Mouse (Mus musculus) lung, embryonic 15.5 days (tissue): ENCODE measurements at regions not wholly inside any gene's neighbourhood (a gene's known extent, or its start where the extent isn't known, plus 50 kb on each side); places are given as distances from the start of the nearest gene placed in this dataset.

Experiments used
- ATAC-seq: fragments of 200-750 bp; cut with Nextera tagmentation; 2 replicates; pipeline ENCODE4 v1.8.0; 2017; ENCODE audit warnings: moderate number of reproducible peaks, borderline replicate concordance; ENCODE audit not compliant: low FRiP score, low TSS enrichment; ENCODE audit errors: extremely low read depth
- H3K27ac ChIP-seq: fragments of 300-500 bp; sonication (generic); 2 replicates; pipeline ENCODE4 v1.5.1; 2015; ENCODE audit warnings: moderate library complexity, mild to moderate bottlenecking, inconsistent platforms
- H3K27me3 ChIP-seq: fragments of 300-500 bp; sonication (generic); 2 replicates; pipeline ENCODE4 v1.6.1; 2015; ENCODE audit warnings: inconsistent platforms
- H3K36me3 ChIP-seq: fragments of 300-500 bp; sonication (generic); 2 replicates; pipeline ENCODE4 v1.6.1; 2015; ENCODE audit warnings: inconsistent platforms
- H3K4me1 ChIP-seq: fragments of 300-500 bp; sonication (generic); 2 replicates; pipeline ENCODE4 v1.6.1; 2015; ENCODE audit warnings: inconsistent platforms
- H3K4me2 ChIP-seq: fragments of 300-500 bp; sonication (generic); 2 replicates; pipeline ENCODE4 v1.6.1; 2015; ENCODE audit warnings: inconsistent platforms, mild to moderate bottlenecking, moderate library complexity
- H3K4me3 ChIP-seq: fragments of 300-500 bp; sonication (generic); 2 replicates; pipeline ENCODE4 v1.5.1; 2015; ENCODE audit warnings: mild to moderate bottlenecking, inconsistent platforms
- H3K9ac ChIP-seq: fragments of 300-500 bp; sonication (generic); 2 replicates; pipeline ENCODE4 v1.6.1; 2015; ENCODE audit warnings: inconsistent platforms
- H3K9me3 ChIP-seq: fragments of 300-500 bp; sonication (generic); 2 replicates; pipeline ENCODE4 v1.6.1; 2016; ENCODE audit warnings: inconsistent platforms
- WGBS: fragments of 180-500 bp; shearing (Covaris S2); methylation state at CpG from one replicate; pipeline ENCODE4 v1.1.7; 2015; 5-methylcytosine and 5-hydroxymethylcytosine counted together

DNA sequence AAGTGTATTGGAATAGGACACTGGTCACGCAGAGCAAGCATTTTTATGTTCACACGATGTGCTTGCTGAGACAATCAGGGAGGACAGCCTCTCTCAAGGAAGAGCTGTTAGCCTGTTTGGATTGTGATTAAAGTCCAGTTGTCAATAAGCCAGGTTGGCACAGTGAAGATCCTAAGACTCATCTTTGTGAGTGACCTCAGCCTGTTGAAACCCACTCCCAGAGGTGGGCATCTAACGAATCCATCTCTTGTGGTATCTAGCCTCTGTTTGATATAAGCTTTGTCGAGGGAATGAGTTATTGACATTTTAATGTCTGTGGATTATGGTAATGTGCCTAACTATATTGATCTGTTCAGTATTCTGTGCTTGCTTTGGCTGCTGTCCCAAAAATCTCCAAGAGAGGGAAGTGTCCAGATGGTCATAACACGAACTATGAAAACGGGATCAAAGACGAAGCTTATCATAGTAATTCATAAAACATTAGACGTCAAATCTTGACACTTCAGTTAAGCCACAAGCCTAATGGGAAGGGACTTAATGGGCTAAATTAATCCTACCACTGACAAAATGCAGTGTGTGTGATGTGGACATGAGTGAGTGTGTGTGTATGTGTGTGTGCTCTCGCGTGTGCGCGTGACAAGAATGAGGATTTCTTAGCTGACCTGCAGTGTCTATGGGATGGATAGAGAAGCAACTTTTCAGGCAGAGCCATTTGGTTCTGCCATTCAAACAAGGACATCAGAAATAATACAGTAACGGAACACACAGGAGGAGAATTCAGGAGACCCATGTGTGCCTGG, 104.8 kb upstream of the Fer start:
- Histone ChIP-seq H3K4me3 (no peak overlapping the region), H3K36me3 (no peaks in the 10 kb centered on the region), H3K9me3 (no peaks in the 10 kb centered on the region), H3K4me2 (no peak overlapping the region), H3K9ac (no peak overlapping the region), H3K4me1 (no peaks in the 10 kb centered on the region), H3K27me3 (no peaks in the 10 kb centered on the region), H3K27ac (no peak overlapping the region)
- WGBS: 63% methylated on average over 13 of the region's 13 CpGs
- ATAC-seq: no peak

DNA sequence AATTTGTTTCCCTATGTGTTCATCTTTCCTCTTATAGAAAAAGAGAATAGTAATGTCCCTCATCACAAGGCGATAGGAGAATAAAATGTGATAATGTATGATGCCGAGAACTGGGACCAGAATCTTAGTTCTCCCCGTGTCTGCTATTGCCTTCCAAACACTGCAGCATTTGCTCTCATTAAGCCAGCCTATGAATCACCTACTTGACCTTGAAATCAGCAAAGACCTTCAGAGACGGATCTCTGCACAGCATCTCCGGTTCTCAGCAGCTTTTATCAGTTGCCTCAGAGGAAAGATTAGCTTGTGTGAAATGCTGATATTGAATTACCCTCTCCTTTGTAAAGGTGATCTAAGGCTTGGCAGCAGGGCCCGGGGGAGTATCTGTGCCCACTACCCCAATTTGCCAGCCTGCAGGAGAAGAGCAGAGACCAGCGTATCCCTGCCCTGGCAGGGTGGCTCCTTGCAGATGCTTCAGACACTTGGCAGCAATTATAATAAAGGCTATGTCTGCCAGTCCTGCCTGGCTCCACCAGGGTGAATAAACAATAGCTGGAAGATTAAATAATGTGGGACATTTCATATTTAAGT, 104.0 kb upstream of the Fer start:
- no peak overlapping the region for H3K9ac ChIP-seq
- no peaks in the 10 kb centered on the region for H3K36me3 ChIP-seq
- H3K4me1 ChIP-seq: no peaks in the 10 kb centered on the region
- no peak overlapping the region for H3K27ac ChIP-seq
- H3K4me3 ChIP-seq: no peak overlapping the region
- H3K27me3 ChIP-seq: no peaks in the 10 kb centered on the region
- H3K9me3 ChIP-seq: no peaks in the 10 kb centered on the region
- 58% methylated on average over 7 of the region's 7 CpGs for WGBS
- no peak overlapping the region for H3K4me2 ChIP-seq
- no peak for ATAC-seq

- Histone ChIP-seq H3K27ac (no peak overlapping the region), H3K9ac (no peak overlapping the region), H3K27me3 (no peaks in the 10 kb centered on the region), H3K4me2 (no peak overlapping the region), H3K4me1 (no peaks in the 10 kb centered on the region), H3K4me3 (no peak overlapping the region), H3K9me3 (no peaks in the 10 kb centered on the region), H3K36me3 (no peaks in the 10 kb centered on the region)
- 87% methylated on average over 5 of the region's 5 CpGs for WGBS
- ATAC-seq: no peak
Measured at GRCm38 (mm10) chr17:63761058-63761457, 101.8 kb upstream of the Fer start.

DNA sequence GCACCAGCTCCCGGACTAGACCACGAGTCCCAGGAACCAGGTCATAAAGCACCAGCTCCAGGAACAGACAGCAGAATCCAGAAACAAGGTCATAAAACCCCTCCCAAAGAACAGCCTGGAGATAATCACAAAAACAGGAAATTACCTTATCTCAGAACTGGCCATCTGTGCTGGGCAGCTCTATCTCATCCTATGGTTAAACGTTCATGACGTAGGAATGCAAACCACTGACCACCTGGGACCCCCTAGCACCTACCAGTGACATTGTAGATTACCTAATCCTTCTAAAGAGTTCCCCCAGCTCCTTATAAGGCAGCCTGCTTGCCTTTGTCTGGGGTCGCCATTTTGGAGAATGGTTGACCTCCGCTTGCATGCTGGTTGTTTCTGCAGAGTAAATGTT, 91.8 kb upstream of the Fer start:
- Histone ChIP-seq H3K36me3 (no peaks in the 10 kb centered on the region), H3K27me3 (no peaks in the 10 kb centered on the region), H3K4me2 (no peak overlapping the region), H3K4me1 (no peaks in the 10 kb centered on the region), H3K27ac (no peak overlapping the region), H3K9me3 (no peaks in the 10 kb centered on the region), H3K9ac (no peak overlapping the region), H3K4me3 (no peak overlapping the region)
- 87% methylated on average over 6 of the region's 6 CpGs for WGBS
- ATAC-seq: no peak

GRCm38 (mm10) chr17:63784381-63785116, 78.3 kb upstream of the Fer start:
- 83% methylated on average over 19 of the region's 19 CpGs for WGBS
- Histone ChIP-seq H3K4me3 (no peak overlapping the region), H3K27ac (no peak overlapping the region), H3K27me3 (no peaks in the 10 kb centered on the region), H3K4me2 (no peak overlapping the region), H3K36me3 (no peaks in the 10 kb centered on the region), H3K9ac (no peak overlapping the region), H3K9me3 (no peaks in the 10 kb centered on the region), H3K4me1 (0 out of 2 replicates have a peak, but pooled peaks cover 4% of the 10 kb centered on the region)
- ATAC-seq: no peak

- WGBS: 67% methylated on average over 11 of the region's 11 CpGs
- no peaks in the 10 kb centered on the region for H3K27me3 ChIP-seq
Measured at GRCm38 (mm10) chr17:63786444-63786843, 76.4 kb upstream of the Fer start.

GRCm38 (mm10) chr17:63794352-63794751, 68.5 kb upstream of the Fer start:
- no peak for ATAC-seq
- Histone ChIP-seq H3K36me3 (no peaks in the 10 kb centered on the region), H3K9ac (no peak overlapping the region), H3K9me3 (no peaks in the 10 kb centered on the region), H3K4me3 (no peak overlapping the region), H3K4me2 (no peak overlapping the region), H3K4me1 (no peaks in the 10 kb centered on the region), H3K27ac (no peak overlapping the region), H3K27me3 (no peaks in the 10 kb centered on the region)
- WGBS: 77% methylated on average over 6 of the region's 6 CpGs

More at GRCm38 (mm10) chr17:63786444-63786843, 76.4 kb upstream of the Fer start:
- H3K4me3 ChIP-seq: no peak overlapping the region
- H3K27ac ChIP-seq: no peak overlapping the region
- 0 out of 2 replicates have a peak, but pooled peaks cover 4% of the 10 kb centered on the region for H3K4me1 ChIP-seq
- no peak for ATAC-seq
- no peaks in the 10 kb centered on the region for H3K9me3 ChIP-seq
- H3K4me2 ChIP-seq: no peak overlapping the region
- H3K9ac ChIP-seq: no peak overlapping the region
- no peaks in the 10 kb centered on the region for H3K36me3 ChIP-seq

- Histone ChIP-seq H3K4me1 (no peaks in the 10 kb centered on the region), H3K27ac (no peak overlapping the region), H3K9ac (no peak overlapping the region), H3K36me3 (no peaks in the 10 kb centered on the region), H3K27me3 (no peaks in the 10 kb centered on the region), H3K4me3 (no peak overlapping the region), H3K4me2 (no peak overlapping the region), H3K9me3 (no peaks in the 10 kb centered on the region)
- no peak for ATAC-seq
- WGBS: 88% methylated on average over 6 of the region's 6 CpGs
Measured at GRCm38 (mm10) chr17:63798381-63798780, 64.5 kb upstream of the Fer start.

GRCm38 (mm10) chr17:63798961-63799531, 63.8 kb upstream of the Fer start:
- no peaks in the 10 kb centered on the region for H3K4me1 ChIP-seq
- WGBS: 72% methylated on average over 6 of the region's 6 CpGs

GRCm38 (mm10) chr17:63801411-63801810, 61.5 kb upstream of the Fer start:
- no peak overlapping the region for H3K27ac ChIP-seq
- no peak for ATAC-seq
- no peak overlapping the region for H3K4me3 ChIP-seq
- no peak overlapping the region for H3K4me2 ChIP-seq
- no peaks in the 10 kb centered on the region for H3K9me3 ChIP-seq
- no peaks in the 10 kb centered on the region for H3K4me1 ChIP-seq
- H3K27me3 ChIP-seq: no peaks in the 10 kb centered on the region
- no peaks in the 10 kb centered on the region for H3K36me3 ChIP-seq
- no peak overlapping the region for H3K9ac ChIP-seq
- 91% methylated on average over 9 of the region's 9 CpGs for WGBS

More at GRCm38 (mm10) chr17:63798961-63799531, 63.8 kb upstream of the Fer start:
- ATAC-seq: no peak
- H3K4me2 ChIP-seq: no peak overlapping the region
- H3K27me3 ChIP-seq: no peaks in the 10 kb centered on the region
- no peaks in the 10 kb centered on the region for H3K36me3 ChIP-seq
- no peak overlapping the region for H3K27ac ChIP-seq
- no peak overlapping the region for H3K4me3 ChIP-seq
- no peaks in the 10 kb centered on the region for H3K9me3 ChIP-seq
- H3K9ac ChIP-seq: no peak overlapping the region

DNA sequence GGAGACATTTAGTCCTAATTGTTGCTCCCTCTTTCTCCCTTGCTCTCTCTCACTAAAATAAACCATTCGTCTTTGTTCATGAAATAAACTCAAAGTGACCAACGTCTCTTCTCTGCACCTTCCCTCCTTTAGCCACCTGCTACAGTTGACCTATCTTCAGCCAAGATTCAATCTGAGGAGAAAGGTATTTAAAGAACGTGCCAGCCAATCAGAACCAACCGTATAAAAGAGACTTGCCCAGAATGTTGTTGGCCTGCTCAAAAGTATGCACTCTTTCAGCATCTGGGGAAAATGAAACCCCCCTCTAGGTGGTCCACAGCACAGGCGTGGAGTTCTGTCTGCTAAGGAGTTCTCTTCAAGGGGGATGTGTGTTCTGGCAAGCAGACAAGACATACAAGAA, 60.0 kb upstream of the Fer start:
- H3K27me3 ChIP-seq: no peaks in the 10 kb centered on the region
- 68% methylated on average over 5 of the region's 5 CpGs for WGBS
- H3K4me3 ChIP-seq: no peak overlapping the region
- no peak overlapping the region for H3K27ac ChIP-seq
- no peaks in the 10 kb centered on the region for H3K36me3 ChIP-seq
- H3K9ac ChIP-seq: no peak overlapping the region
- H3K4me1 ChIP-seq: no peaks in the 10 kb centered on the region
- no peak overlapping the region for H3K4me2 ChIP-seq
- ATAC-seq: no peak
- no peaks in the 10 kb centered on the region for H3K9me3 ChIP-seq

GRCm38 (mm10) chr17:63803599-63803998, 59.3 kb upstream of the Fer start:
- Histone ChIP-seq H3K9ac (no peak overlapping the region), H3K36me3 (no peaks in the 10 kb centered on the region), H3K4me2 (no peak overlapping the region), H3K4me1 (no peaks in the 10 kb centered on the region), H3K27me3 (no peaks in the 10 kb centered on the region), H3K9me3 (no peaks in the 10 kb centered on the region), H3K27ac (no peak overlapping the region), H3K4me3 (no peak overlapping the region)
- 27% methylated on average over 11 of the region's 11 CpGs for WGBS
- ATAC-seq: no peak
